Mouse (Mus musculus): ENCODE measurements around the gene Atp8a1.
A peak's percentile ranks its signal among the peaks of the same experiment; 100 is the strongest.

The Atp8a1 gene

DNA sequence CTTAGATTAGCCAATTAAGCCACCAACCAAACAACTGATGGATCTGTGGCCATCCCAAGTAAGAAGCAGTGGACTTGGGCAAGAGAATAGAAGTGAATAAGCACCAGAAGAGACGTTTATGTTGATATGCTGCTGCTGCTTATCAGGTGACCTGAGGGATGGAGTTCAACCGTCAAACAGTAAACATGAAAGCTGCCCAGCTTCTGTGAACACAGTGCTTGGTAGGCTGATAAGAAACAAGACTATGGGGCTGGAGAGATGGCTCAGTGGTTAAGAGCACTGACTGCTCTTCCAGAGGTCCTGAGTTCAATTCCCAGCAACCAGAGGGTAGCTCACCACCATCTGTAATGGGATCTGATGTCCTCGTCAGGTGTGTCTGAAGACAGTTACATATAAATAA, 168.4 kb downstream of the Atp8a1 start:
- no peak for DNase-seq (ENCODE audit: low read depth)

DNA sequence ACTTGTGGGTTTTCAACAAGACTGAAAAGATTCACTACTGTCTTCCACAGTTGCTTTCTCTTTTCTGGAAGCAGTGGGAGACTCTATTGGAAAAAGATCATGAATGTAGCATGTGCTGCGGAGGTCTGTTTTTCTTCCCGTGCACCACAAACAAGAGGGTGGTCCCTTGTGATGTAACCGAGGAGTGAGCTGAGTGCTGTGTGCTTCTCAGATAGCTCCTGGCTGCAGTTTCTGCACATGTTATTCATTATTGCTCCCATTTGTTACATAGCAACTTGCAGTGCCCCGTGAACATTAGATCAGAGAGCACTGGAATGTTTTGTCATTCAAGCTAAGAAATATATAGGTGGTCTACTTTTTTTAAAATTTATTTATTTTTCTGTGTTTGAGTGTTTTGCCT, 174.2 kb downstream of the Atp8a1 start:
- no peak for DNase-seq (ENCODE audit: low read depth)

DNA sequence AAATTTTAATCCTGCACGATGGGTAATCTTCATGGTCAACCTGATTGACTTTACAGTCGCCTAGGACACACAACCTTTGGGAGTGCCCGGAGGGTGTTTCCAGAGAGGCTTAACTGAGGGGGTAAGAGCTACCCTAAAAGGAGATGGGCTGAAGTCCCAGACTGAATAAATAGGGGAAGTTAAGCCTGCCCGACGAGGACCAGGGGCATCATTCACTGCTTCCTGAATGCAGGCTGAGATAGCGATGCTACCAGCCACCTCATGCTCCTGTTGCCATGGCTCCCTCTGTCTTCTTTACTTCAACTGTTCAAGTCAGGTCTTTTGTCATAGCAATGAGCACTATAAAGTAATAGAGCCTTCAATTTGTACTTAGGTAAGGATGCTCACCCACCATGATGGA, 177.1 kb downstream of the Atp8a1 start:
- no peak for DNase-seq (ENCODE audit: low read depth)

DNA sequence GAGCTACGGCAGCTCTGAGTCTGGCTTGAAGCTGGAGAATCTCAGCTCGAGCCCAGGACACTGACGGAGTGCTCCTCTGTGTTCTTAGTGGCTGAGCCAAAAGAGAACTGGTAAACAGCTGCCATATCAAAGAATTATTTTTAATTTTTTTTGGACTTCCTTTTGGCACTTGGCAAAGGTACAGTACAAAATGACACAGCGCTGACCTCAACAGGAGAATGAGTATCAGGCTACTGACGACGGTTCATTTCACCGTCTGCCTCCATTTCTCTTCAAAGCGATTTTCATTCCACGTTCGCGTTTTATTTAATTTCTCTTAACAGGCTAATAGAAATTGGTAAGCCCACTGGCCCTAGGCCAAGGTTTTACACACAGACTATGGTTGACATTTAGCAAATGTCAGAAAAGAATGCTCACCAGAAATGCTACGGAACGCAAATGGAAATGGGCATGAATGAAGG, 177.8 kb downstream of the Atp8a1 start:
- DNase-seq (ENCODE audit: low read depth), result no peak

DNA sequence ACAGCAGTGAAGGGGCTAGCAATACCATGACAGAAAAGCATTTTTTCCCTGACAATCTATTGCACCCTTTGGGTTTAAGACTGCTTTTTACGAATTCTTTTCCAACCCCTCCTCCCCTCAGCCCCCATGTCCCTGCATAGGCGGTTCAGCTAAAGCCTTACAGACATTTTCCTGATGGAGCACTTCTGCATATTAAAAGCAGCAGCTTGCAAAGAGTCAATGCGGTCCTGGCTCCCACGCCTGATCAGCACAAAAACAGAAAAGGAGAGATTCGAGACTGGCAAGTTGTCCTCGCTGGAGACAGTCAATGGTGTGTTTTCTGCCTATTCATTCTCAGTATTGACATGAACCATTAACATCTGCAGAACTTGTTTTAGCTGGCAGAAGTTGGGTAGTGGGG, 184.5 kb downstream of the Atp8a1 start:
- DNase-seq (ENCODE audit: low read depth), result no peak

DNA sequence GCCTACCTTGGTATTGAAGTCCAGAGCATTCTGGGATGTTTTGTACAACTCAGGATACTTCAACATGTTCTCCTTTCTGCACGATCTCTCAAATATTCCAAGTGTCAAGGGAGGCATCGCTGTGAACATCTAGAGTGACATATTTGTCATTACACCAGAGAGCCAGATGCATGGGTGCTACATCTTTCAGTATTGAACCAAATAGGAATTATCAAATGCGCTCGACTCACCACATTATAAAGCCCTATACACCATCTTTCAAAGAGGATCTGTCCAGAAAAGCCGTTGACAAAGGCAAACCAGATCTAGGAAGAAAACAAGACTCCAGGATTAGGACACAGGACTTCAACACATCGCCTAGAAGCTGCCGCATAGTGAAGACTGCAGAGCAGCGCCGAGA, 187.4 kb downstream of the Atp8a1 start:
- DNase-seq (ENCODE audit: low read depth), result no peak

DNA sequence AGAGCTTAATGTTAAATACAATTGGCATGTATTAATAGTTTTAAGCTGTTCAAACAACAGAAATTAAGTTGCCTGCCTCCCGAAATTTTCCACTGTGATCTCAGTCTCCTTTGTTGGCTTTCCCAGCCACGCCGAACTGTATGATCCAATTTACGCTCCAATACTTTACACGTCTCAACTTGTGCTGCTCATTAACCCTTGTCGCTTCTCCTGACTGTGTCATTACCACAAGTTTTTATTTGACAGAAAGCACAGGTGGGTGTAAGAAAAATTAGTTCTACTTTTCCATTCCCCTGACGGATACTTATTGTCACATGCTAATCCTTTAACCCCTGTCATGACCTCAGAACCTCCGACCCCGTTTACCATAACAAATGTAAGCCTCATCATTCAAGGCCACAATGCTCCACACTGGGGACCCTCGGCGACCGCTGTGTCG, 190.4 kb downstream of the Atp8a1 start:
- no peak for DNase-seq (ENCODE audit: low read depth)

DNA sequence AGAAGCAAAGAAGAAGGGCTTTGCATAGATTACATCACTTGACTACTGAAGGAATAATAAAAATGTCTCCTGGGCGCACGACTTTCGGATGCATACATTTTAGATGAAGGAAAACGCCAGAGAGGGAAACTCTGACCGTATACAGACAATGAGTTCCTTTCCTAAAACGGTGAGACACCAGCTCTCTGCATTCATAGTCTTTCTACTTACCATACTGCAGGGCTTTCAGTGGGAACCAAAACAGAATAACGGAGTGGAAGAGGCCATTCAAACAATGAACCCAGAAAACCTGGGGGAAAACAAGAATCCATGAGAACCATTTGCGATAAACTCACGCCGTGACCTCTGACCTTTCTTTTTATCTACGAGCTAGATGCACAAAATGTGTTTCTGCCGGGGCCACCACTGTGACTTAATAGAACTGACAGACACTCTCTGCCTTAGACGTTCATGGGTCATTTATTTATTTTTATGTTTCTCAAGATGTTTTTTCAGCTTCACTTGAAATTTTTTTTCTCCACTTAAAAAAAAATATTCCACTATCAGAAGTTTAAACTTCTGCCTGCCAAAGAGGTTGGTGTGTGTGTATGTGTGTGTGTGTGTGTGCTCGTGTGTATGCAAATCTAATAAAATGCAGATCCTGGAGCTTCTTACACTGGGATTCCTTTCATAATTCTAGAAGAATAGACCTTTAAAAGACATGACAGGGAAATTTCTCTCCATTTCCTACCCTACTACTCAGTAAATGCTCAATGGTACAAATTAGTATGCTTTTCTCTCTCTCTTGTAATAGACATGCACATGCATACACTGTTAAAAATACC, 191.3 kb downstream of the Atp8a1 start:
- DNase-seq (ENCODE audit: low read depth), result no peak

DNA sequence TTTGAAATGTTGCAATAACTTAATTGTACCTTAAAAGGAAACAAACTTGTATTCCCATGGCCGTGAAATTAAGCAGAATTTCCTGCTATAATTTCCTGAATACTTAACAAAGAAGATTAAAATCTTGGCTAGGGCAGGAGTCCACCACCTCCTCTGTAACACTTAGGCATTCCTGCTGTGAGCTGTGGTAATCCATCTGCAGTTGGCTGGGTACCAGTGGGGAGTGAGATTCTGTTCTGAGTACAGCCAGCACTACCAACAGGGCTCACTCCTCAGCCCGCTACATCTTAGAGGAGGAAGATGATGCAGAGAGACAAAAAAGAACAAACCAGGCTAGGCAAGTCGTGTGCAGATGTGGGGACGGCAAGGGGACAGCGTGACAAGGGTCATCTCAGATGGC, 192.7 kb downstream of the Atp8a1 start:
- DNase-seq (ENCODE audit: low read depth), result no peak

DNA sequence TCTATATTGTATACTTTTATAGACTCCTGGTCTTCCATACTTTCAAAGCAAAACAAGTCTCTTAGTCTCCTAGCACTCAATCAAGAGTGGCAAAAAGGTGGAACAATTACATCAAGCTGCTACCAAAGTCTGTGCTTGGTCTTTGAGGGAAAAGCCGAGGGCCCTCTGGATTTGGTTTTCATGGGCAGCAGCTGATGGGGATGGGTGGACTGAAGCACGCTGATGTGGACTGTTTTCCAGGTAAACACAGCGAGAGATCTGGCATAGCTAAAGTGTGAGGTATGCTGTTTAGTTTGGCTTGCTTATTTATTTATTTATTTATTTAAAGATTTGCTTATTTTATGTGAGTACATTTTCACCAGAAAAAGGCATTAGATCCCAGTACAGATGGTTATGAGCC, 193.7 kb downstream of the Atp8a1 start:
- DNase-seq (ENCODE audit: low read depth), result no peak

DNA sequence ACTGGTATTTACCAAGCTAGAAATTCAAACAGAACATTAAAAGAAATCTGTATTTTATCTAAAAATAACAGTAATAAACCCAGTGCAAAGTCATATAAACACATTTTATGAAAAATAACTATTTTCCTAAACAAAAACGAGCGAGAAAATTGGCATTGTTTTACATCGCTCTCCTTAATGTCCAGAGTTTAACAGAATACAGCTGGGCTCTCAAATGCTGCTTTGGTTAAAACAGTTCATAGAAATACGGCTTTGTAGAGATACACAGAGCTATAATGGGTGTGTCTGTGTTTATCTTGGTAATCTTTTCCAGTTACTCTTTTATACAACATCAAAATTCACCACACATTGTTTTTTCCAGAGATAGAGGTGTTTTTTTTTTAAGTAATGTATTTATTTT, 194.8 kb downstream of the Atp8a1 start:
- no peak for DNase-seq (ENCODE audit: low read depth)

DNA sequence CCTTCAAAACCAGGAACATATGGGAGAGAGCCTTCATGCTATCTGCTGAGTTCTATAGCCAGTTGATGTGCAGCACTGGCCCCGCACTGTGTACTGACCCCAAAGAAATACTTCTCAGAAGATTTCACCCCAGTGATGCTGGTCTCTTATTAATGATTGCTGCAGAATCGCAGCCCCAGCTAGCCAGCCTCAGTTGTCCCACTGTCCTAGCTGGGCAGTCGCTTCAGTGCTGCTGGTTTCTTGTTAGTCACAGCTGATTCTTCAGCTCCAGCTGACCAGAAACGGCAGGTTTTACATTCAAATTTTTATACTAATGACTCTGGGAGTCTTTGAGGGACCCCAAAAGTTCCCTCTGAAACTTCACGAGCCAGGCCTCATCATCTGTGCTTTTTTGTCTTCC, 197.2 kb downstream of the Atp8a1 start:
- no peak for DNase-seq (ENCODE audit: low read depth)

DNA sequence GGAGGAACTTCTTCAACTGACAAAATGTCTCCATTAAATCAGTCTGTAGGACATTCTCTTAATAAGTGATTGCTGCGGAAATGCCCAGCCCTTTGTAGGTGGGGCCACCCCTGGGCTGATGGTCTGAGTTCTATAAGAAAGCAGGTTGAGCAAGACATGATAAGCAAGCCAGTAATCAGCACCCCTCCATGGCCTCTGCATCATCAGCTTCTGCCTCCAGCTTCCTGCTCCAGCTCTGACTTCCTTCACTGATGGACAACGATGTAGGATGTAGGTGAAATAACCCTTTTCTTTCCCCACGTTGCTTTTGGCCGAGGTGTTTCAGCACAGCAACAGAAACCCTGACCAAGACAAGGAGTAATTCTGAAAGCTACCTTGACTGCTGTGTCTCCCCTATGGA, 198.1 kb downstream of the Atp8a1 start:
- no peak for DNase-seq (ENCODE audit: low read depth)

DNA sequence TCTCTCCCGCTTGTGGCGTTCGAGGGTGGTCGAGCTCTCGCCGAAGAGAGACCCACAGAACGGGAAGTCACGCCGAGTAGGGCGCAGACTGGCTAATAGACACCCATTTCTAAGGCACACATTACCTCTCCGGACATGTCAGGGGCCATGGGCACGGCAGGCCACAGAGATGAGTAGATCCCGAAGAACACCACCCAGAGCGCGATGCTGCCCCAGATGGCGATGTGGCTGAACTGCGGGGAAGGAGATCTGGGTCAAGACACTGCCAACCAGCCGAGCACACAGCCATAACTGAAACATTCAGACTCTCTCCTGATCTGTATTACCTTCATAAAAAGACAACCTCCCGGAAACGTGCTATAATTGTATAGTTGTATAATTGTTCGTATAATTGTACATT, 199.7 kb downstream of the Atp8a1 start:
- peak; percentile 12 for DNase-seq (ENCODE audit: low read depth)

DNA sequence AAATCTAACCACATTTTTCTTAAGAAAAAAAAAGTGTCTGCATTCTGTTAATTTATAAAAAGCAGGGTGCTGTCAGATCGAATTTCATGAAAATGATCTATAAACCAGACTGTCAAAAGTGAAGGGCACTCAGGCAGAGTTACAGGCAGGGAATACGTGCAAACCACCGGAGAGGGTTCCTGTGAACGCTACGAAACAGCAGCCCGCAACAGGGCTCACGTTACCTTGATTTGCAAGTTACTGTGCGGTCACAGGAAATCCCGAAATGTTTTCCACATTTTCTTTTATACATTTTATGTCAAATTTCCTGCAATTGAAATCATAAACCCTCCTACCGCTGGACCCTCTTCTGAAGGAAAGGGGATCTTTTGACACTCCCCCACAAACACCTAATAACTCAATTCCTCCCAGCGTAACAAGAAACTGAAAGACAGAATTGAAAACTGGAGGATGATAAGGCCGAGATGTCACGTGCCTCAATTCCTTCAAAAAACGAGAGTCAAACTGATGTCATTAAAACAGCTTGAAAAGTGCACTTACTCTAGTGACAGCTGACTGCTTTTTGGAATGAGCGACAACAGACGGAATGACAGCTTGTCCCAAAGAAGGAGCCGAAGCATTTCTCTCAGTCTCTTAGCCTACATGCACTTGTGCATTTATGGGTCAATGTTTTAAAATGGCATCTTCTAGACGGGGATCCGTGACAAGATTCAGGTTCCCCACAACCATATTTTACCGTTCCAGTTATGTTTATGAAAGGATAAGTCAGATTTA, 200.3 kb downstream of the Atp8a1 start:
- no peak for DNase-seq (ENCODE audit: low read depth)

DNA sequence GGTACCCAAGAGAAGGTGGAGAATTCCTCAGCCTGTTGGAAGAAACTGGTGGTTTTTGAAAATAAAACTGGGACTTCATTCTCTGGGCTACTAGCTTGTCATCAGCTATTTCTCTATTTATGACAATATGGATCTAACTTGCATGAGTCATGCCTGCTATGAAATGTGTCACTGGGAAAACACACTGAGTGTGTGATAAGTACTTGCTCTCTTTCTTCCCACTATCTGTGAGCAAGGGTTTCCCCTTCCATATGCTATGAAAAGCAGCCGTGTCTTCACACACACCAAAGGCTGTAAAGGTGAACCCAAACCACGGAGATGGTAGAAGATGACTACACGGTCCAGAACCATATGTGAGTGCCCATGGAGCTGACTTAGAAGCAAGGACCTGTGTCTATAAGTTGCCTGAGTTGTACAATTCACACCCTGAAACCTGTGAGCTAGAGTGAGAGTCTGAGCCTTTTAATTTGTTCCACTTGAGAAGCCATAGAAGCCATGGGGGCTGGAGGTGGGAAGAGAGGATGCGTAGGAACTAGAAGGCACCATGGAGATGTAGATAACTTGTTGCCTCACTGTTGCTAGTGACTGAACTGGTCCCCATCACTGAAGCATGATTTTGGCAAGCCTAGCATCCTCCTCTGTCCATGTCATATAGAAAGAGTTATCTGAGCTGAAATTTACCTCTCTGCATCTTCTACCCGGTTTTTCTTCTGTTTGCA, 203.5 kb downstream of the Atp8a1 start:
- no peak for DNase-seq (ENCODE audit: low read depth)

DNA sequence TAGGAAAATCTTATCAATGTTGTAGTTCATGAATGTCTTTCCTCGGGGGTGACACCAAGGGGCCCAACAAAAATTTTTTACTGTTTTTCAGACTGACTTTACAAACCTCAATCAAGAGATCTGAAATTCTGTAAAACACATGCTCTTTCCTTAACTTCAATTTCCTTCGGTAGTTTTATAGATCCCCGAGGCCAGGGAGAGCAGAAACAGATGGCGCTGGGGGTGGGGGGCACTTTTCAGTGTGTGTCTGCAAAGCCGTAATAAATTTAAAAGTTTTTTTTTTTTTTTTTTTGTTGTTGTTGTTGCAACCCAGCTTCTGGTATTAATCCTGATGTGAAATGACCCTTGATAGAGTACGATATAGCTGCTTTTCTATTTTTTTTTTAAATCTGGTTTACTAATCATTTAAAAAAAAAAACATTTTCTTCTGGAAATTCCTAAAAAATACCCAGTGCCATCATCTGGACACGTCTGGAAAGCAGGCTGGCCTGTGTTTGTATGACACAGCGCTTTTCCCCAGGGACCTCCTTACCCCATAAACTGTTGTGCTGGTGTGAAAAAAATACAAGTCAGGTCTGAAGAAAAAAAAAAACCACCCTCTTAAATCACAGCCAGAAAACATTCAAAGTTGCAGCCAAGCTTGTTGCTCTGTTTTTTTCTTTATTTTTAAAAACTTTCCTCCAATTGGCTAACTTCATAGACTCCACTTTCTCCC, 205.7 kb downstream of the Atp8a1 start:
- DNase-seq (ENCODE audit: low read depth), result no peak

DNA sequence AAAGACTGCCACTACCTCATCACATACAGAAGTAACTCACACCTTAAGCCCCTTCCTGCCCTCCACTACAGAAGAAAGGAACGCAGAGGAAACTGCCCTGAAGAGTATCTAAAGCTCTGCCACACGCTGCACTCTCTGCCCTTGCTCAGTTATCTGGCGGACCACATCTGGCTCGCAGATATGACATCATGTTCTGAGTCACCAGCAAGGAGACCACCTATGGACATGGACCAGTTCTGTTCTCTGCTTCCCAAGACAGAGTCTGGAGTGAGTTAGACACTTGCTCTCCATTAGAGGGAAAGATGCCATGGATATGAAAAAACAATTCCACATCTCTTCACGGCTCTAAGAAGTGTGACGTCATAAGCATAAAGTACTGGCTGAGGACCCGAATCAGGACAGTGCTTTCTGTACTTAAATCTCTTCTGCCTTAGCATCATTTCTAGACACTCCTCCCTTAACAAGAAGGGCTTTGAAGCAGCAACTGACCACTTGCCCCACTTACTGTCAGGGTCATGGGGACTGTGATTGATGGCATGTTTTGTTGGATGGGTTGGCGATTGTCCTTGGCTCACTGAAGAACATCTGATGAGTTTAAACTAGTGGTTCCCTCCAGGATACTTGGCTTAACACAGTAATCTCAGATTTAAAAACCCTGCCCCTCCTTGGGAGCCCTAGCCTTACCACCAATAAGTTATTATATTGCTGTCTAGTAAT, 206.5 kb downstream of the Atp8a1 start:
- no peak for DNase-seq (ENCODE audit: low read depth)

DNA sequence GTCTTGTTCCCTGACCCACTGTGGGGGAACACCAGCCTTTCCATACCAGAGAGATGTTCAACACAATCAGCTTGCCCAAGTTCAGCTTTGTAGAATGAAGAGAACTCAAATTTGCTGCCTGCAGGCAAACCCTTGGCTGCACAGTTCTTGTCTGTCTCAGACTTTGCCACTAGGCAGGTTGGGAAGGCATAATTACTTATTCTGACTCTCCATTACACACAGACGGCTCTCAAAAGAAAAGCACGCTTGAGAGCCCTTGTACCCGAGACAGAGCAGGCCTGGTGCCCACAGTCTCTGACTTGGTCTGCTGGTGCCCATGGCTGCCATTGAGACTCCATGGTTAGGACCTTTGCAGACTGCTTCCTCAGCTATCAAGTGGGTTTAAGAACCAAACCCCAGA, 212.9 kb downstream of the Atp8a1 start:
- DNase-seq (ENCODE audit: low read depth), result no peak

DNA sequence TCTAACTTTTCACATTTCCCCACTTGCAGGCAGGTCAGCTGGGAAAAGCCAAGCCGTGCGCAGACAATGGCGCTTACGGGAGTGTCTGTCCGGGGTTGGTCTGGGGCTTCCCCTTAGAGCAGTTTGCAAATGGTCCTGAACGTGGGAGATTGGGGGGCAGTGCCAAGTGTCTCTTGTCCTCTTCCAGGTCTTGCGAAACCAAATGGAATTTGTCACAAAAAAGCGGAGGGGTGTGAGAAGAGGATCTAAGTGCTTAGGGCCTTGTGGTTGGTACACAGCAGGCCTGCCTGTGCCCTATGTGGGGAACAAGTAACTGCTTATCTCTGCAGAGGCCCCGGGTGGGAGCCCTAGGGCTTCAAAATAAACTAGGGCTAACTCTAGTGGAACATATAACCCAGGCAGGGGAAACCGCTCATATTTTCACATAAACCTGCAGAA, 213.4 kb downstream of the Atp8a1 start:
- DNase-seq (ENCODE audit: low read depth), result no peak

DNA sequence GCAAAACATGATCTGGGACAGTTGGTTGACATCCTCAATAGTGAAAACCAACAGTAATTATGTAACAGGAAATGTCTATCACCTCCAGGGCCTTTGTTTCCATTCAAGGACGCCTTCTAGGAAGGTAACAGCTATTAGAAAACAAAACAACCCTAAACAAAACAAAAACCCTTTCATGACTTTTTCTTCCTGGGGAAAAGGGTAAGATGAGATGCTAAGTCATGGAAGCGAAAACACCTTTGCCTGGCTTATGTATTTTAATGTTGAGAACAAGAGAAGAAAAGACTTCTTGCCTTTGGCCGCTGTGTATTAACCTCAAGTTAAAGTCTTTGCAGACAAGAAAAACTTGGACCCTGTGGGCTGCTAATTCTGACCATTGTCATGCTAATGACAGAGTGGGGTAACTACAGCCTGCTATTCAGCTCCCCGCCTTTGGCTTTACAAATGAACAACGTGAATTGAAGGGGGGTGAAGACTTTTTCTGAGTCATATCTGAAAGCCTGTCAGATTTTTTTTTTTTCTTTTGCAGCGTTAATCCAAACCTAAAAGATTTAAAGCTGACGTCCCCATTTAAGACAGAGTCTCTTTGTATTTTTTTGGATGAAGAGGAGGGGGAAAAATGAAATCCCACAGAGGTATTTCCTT, 214.0 kb downstream of the Atp8a1 start:
- no peak for DNase-seq (ENCODE audit: low read depth)
